Mouse (Mus musculus) adipocyte (in vitro differentiated cells): ENCODE results near the gene Ddx52.

Experiments
- DNase-seq: peaks from one replicate; pipeline ENCODE4 v3.0.0-alpha.2; 2016; ENCODE audit warnings: low spot score

Gene Ddx52

GRCm38 (mm10) chr11:83969040-83969439 is 27.2 kb downstream of the Ddx52 start:
- DNase-seq = no peak

- DNase-seq = no peak
Measured at GRCm38 (mm10) chr11:83974561-83975346, 32.9 kb downstream of the Ddx52 start.

GRCm38 (mm10) chr11:83975488-83975887 is 33.6 kb downstream of the Ddx52 start:
- no peak for DNase-seq

- no peak for DNase-seq
Measured at GRCm38 (mm10) chr11:83976236-83976977, 34.5 kb downstream of the Ddx52 start.

- no peak for DNase-seq
Measured at GRCm38 (mm10) chr11:83977810-83978209, 35.9 kb downstream of the Ddx52 start.

- DNase-seq = no peak
Measured at GRCm38 (mm10) chr11:83979992-83980391, 38.1 kb downstream of the Ddx52 start.

GRCm38 (mm10) chr11:83981338-83981737 is 39.5 kb downstream of the Ddx52 start:
- no peak for DNase-seq

- DNase-seq = no peak
Measured at GRCm38 (mm10) chr11:83991701-83992100, 49.8 kb downstream of the Ddx52 start.

GRCm38 (mm10) chr11:83993428-83993827 is 51.6 kb downstream of the Ddx52 start:
- no peak for DNase-seq

GRCm38 (mm10) chr11:83994481-83994880 is 52.6 kb downstream of the Ddx52 start:
- DNase-seq = no peak

- DNase-seq = no peak
Measured at GRCm38 (mm10) chr11:83995535-83995950, 53.7 kb downstream of the Ddx52 start.

- DNase-seq = no peak
Measured at GRCm38 (mm10) chr11:83997171-83997868, 55.5 kb downstream of the Ddx52 start.

- DNase-seq = no peak
Measured at GRCm38 (mm10) chr11:83998993-83999392, 57.1 kb downstream of the Ddx52 start.

- DNase-seq = no peak
Measured at GRCm38 (mm10) chr11:83999411-83999915, 57.6 kb downstream of the Ddx52 start.

GRCm38 (mm10) chr11:84001257-84001656 is 59.4 kb downstream of the Ddx52 start:
- DNase-seq = no peak

- no peak for DNase-seq
Measured at GRCm38 (mm10) chr11:84003986-84004385, 62.1 kb downstream of the Ddx52 start.

GRCm38 (mm10) chr11:84009001-84009400 is 67.1 kb downstream of the Ddx52 start:
- DNase-seq = no peak

- no peak for DNase-seq
Measured at GRCm38 (mm10) chr11:84010411-84010810, 68.5 kb downstream of the Ddx52 start.

- no peak for DNase-seq
Measured at GRCm38 (mm10) chr11:84011050-84011449, 69.2 kb downstream of the Ddx52 start.

- no peak for DNase-seq
Measured at GRCm38 (mm10) chr11:84011576-84011975, 69.7 kb downstream of the Ddx52 start.
